Mouse (Mus musculus) layer of hippocampus, postnatal 10 days (tissue): ENCODE measurements at regions not wholly inside any gene's neighbourhood (a gene's known extent, or its start where the extent isn't known, plus 50 kb on each side); places are given as distances from the start of the nearest gene placed in this dataset.

Experiments
- DNase-seq, 2 experiments: peaks; one replicate each; pipeline ENCODE4 v3.0.0; 2021; ENCODE audit warnings: low spot score in 2 of 2

DNA sequence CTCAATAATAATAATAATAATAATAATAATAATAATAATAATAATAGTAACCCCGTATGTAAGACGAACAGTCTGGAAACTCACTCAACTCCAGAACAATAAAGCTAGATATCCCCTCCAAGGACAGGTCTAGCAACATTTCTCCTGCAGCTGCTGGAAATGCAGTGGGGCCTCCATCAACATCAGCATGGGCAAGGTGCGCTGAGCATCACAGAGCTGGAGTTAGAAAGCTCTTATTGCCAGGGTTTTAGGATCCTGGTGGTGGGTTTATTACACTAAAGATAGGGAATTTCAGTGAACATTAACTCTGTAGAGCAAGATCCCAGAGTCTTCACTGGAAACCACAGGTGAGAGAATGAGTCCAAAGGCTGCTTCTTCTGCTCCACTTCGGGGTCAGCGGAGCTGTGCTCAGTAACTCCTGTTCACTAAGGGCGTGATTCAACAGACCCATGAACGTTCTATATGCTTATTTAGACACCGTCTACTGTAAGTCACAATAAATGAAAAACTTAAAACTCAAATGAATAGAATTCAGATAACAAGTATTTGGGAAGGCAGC, 64.6 kb upstream of the Ube2e1 start:
- DNase-seq: no peak

DNA sequence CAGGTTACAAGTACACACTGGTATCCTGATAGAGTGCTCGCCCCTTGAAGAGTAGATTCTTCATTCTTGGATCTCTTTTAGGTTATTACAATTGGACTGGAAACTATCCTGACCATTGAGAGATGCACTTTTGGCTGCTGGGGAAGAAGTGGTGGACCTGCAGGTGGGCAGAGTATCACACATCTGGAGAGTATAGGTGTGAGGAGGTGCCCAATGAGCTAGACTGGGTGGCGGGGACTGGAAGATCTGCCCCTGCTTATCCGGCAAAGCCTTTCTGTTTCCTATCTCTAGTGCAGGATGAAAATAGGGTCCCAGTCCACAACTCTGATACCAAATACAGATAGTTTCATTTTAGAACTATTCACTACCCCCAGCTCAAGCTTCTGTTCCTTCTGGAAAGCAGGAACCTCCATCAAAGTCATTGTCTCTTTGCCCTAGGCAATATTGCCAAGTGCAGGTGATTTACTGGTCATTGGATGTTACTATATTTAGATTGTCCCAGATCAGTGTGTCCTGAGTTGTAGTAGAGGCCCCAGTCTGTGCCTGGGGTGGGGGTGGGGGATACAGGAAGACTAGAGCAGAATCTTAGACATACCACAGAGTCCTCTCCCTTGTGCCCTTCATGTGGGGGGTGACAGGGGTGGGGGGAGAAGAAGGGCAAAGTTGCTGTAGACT, 62.5 kb upstream of the Ube2e1 start:
- no peak for DNase-seq

DNA sequence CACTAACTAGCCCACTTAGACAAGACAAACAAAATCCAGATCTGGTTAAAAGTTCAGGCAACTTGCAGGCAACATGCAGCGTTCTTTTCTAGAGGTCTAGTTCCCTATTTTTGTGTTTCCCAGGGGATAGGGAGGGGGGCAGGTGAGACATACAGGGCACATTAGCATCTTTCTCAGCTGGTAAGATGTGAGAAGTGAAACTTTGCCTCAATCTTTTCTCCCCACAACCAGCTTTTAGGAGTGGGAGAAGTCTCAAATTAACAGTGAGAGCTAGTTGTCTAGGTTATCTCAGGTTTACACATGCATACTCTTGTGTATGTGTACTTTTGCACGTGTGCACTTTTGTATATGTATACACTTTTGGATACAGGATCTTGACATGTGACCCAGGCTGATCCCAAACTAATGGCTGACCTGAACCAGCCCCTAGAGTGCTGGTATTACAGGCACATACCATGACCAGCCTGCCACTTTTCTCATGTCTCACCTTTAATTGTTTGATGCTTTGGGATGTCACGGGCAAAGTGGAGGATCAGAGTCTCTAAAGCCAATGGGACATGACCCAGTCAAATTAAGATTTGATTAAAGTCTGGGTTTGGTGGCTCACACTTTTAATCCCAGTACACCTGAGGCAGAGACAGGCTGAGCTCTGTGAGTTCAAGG, 60.3 kb upstream of the Ube2e1 start:
- no peak for DNase-seq

DNA sequence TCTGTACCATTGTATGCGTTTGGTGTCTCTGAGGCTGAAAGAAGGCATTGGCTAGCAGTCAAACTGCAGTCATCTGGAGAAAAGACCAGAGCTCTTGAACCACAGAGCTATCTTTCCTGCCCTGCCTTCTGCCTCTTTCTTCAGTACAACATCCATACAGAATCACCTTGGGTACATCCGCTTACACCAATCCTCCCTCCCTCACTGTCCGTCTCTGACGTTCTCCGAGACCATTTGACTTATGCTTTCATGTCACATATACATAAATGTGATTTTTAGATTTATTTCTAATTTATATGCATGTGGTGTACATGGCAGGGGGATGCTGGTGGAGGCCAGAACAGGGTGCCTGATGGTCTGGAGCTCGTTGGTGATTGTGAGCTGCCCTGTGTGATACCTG, 57.7 kb upstream of the Ube2e1 start:
- DNase-seq: no peak

DNA sequence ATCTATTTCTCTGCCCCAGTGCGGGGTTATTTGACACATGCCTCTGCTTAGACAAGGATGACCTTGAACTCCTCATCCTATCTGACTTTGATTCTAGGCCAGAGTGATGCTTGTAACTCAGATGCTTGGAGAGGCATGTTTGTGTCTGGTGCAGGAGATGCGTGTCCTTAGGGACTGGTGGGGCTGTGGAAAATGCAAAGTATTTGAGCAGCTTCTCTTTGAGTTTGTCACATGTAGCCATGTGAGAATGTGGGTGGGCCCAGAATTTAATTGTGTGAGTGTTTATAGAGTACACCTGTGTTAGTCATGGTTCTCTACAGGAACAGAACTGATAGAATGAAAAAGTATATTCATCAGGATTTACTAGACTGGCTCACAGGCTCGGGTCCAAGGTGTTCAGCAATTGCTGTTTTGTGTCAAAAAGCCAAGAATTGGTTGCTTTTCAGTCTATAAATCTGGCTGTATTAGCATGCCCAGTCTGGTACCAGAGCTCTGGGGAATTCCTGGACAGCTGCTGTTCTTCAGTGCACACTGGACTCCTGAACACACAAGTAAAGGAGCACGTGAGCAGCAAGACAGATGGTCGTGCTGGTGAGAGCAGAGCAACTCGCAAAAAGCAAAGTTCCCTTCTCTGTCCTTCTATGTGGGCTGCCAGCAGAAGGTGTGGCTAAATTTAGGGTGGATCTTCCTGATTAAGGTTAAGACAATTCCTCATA, 54.5 kb upstream of the Ube2e1 start:
- DNase-seq: no peak
